Mouse (Mus musculus) embryonic stem cell, embryonic (primary cell): ENCODE results near the gene Mocs3.

ENCODE experiments used
- CTCF ChIA-PET, 4 experiments: fragments of 300-600 bp in 2 of 4; fragments of 350-600 bp in 2 of 4; sonication (Branson Sonifier 250); formaldehyde crosslinking; loops; one replicate each; lab custom pipeline; 2022; ENCODE audit warnings: inconsistent platforms in 2 of 4; lab: Charles Lee
- POLR2A ChIA-PET, 4 experiments: fragments of 300-600 bp in 2 of 4; fragments of 350-600 bp in 2 of 4; sonication (Branson Sonifier 250); formaldehyde crosslinking; loops; one replicate each; lab custom pipeline; 2022; ENCODE audit warnings: antibody characterized with exemption in 4 of 4, inconsistent platforms in 1 of 4; lab: Charles Lee

Gene Mocs3

DNA sequence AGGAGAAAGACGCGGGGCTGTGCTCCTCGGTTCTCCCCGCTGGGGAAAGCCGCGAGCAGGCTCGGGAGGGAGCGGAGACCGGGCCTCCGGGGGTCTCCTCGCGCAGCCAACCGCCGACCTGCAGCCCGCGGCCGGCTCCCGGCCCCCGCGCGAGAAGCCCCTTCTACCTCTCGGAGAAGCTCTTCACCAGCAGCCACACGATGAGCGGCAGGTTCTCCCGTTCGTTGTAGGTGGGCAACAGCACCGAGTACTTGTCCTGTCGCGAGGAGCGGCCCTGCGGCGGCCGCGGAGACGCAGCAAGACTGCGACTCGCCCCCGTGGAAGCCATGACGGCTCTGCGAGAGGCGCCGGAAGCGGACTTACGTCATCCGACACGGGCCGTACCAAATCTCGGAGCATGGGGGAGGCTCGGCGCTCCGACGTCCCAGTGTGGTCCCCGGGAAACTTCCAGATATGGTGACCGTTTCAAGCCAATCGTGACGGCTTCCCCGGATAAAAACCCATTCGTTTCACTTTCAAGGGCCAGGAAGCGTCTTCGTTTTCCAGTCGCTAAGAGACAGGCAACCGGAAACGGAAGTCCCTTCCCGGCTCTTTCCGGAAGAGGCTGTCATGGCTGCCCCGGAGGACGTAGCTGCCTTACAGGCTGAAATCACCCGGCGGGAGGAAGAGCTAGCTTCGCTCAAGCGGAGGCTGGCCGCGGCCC lies at the start of gene Mocs3, which contains the start of the genes Gm20716 and Dpm1:
Gene Mocs3, plus strand, starts transcription at position 597 of the 703 bp plus-strand sequence.
Gene Gm20716, minus strand, starts transcription at position 339 of the 703 bp plus-strand sequence.
Gene Dpm1, minus strand, starts transcription at position 566 of the 703 bp plus-strand sequence.
- ChIA-PET CTCF (interaction anchor here (0.5 to 3.3 kb wide), 12 partner anchors 10 to 1028 kb away, joined by 3 to 12 read pairs (median 4); partner anchors contain the start of gene Adnp (in 2 of the 4)), POLR2A (interaction anchor here in 3 of 4 experiments (0.5 to 12.9 kb wide), 33 partner anchors 9 to 1563 kb away, joined by 3 to 101 read pairs (median 4); partner anchors contain the start of genes Adnp (in 3 of the 3) and Ptpn1 (in 1 of the 3))

DNA sequence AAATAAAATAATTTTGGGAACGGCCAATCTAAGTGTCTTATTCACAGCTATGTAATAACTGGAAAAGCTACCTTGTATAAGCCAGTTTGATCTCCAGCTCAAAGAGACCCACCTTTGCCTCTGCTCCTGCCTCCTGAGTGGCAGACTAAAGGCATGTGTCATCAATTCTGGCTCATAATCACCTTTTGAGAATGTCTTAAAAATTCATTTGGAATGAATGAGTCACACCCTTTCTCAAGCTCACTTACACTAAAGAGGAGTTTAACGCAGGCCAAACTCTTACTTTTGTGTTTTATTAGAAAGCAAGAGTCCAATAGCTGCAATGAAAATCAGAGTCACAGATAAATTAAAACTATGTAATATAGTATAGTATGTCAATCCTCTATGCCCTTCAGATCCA lies 38.6 kb upstream of the Mocs3 start:
- POLR2A ChIA-PET = interaction anchor here in 3 of 4 experiments (0.8 to 14.6 kb wide), 18 partner anchors 9 to 77 kb away, joined by 3 to 182 read pairs (median 4); partner anchors contain the start of gene Adnp (in 2 of the 3)

DNA sequence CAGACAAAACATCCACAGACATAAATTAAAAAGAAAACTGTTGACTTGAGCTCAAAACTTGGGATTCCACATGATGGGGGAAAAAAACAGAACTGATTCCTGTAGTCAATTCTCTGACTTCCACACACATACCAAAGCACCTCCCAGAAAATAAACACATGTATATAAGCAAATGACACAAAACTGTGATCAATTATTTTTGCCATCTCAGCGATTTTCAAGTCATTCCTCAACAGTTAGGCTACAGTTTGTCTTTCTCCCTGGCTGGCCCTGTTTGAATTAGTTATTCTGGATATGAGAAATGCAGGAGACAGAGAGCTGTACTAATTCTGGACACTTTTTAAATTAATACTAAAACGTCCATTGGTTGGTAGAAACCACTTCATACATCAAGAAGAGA lies 36.7 kb upstream of the Mocs3 start:
- CTCF ChIA-PET = interaction anchor here in 3 of 4 experiments (0.8 to 1.8 kb wide), 9 partner anchors 9 to 96 kb away, joined by 3 to 6 read pairs (median 4); partner anchors contain the start of gene Adnp (in 1 of the 3)

More for the DNA sequence above, 38.6 kb upstream of the Mocs3 start:
- CTCF ChIA-PET = interaction anchor here in 2 of 4 experiments (0.8 to 1.0 kb wide), 2 partner anchors 37 to 79 kb away, joined by 3 read pairs; no protein-coding TSS in a partner anchor

DNA sequence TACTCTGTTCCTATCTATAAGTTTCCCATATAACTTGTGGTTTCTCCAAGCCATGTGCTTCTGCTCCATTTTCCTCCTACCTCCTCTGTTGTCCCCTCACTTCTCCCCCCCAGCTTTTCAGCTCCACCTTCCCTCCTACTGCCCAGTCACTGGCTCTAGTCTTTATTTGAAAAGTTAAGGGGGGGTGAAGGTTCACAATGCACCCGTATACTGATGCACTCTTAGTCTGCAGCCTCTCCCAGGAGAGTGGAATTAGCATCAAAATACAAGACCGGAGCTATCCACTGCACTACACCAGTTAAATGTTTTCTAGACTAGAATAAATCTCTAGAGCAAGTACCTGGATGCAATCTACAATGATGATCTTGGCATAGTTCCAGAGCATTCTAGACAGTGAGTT lies 34.7 kb upstream of the Mocs3 start:
- ChIA-PET POLR2A (interaction anchor here in 3 of 4 experiments (0.6 to 14.6 kb wide), 24 partner anchors 7 to 83 kb away, joined by 3 to 182 read pairs (median 4); partner anchors contain the start of gene Adnp (in 2 of the 3)), CTCF (interaction anchor here in 3 of 4 experiments (0.6 to 2.1 kb wide), 8 partner anchors 9 to 183 kb away, joined by 3 to 7 read pairs (median 4); partner anchors contain the start of gene Adnp (in 2 of the 3))

More for the DNA sequence above, 36.7 kb upstream of the Mocs3 start:
- POLR2A ChIA-PET = interaction anchor here (0.6 to 14.6 kb wide), 26 partner anchors 8 to 81 kb away, joined by 3 to 182 read pairs (median 6); partner anchors contain the start of gene Adnp (in 3 of the 4)

DNA sequence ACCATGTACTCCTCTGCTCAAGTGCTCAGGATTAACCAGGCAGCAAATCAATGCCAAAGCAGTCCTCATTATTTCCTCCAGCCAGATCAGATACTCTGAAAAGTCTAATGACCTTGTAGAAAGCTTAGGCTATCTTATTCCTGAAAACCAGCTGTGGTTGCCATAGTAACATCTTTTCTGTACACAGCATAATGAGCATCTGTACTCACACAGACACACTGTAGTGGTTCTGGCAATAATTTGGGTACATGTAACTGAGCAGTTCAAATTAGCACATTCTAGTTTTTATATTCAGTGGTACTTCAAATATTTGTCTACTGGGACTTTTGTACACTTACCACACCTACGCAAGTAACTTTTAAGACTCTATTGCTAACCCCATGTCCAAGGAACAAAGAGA lies 32.0 kb upstream of the Mocs3 start:
- ChIA-PET POLR2A (interaction anchor here (0.8 to 14.6 kb wide), 28 partner anchors 4 to 85 kb away, joined by 3 to 182 read pairs (median 5); partner anchors contain the start of genes Adnp (in 3 of the 4), Dpm1 (in 1 of the 4), Gm20716 (in 1 of the 4) and Mocs3 (in 1 of the 4)), CTCF (interaction anchor here in 3 of 4 experiments (0.6 to 4.2 kb wide), 7 partner anchors 9 to 83 kb away, joined by 3 to 16 read pairs (median 4); partner anchors contain the start of gene Adnp (in 1 of the 3))

DNA sequence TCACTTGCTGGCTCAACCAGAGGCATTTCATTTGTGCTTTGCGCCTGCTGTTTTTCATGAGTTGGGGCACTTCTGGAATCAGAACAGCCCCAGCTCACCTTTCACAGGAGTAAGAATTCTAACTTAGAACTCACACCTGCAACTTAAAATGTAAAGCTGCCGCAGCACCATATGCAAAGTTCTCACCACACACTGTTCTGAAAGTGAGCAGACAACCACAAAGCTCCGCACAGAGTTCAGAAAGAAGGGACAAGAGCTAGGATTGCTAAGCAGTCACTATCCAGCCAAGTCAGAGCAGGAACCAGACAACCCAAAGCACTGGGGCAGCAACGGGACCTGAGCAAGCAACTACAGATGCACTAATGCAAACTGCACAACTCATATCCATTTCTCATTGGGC lies 30.9 kb upstream of the Mocs3 start:
- ChIA-PET POLR2A (interaction anchor here (0.5 to 14.6 kb wide), 29 partner anchors 3 to 552 kb away, joined by 3 to 182 read pairs (median 5); partner anchors contain the start of genes Adnp (in 2 of the 4), Dpm1 (in 1 of the 4), Gm20716 (in 1 of the 4) and Mocs3 (in 1 of the 4)), CTCF (interaction anchor here in 2 of 4 experiments (0.6 to 4.2 kb wide), 3 partner anchors 45 to 84 kb away, joined by 3 to 16 read pairs (median 7); no protein-coding TSS in a partner anchor)

DNA sequence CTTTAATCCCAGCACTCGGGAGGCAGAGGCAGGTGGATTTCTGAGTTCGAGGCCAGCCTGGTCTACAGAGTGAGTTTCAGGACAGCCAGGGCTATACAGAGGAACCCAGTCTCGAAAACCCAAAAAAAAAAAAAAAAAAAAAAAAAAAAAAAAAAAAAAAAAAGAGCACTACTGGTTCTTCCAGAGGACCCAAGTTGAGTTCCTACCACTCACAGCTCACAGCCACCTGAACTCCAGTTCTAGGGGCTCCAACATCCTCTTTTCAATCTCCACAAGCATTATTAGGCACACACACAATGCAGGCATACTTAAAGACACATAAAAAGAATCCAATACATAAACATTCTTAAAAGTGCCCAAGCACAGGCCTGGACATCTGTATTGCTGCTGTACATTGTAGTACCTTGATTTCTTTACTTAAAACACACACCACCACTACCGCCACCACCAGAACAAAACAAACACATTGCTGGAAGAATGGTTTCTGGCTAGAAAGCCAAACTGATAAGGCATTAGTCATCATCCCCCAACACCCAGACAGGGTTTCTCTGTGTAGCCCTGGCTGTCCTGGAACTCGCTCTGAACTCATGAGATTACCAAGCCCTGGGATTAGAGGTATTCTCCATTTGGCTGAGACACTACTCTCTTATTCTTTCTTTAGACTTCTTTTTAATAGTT lies 30.3 kb upstream of the Mocs3 start:
- POLR2A ChIA-PET = interaction anchor here (0.5 to 11.1 kb wide), 22 partner anchors 8 to 544 kb away, joined by 3 to 182 read pairs (median 4); no protein-coding TSS in a partner anchor

DNA sequence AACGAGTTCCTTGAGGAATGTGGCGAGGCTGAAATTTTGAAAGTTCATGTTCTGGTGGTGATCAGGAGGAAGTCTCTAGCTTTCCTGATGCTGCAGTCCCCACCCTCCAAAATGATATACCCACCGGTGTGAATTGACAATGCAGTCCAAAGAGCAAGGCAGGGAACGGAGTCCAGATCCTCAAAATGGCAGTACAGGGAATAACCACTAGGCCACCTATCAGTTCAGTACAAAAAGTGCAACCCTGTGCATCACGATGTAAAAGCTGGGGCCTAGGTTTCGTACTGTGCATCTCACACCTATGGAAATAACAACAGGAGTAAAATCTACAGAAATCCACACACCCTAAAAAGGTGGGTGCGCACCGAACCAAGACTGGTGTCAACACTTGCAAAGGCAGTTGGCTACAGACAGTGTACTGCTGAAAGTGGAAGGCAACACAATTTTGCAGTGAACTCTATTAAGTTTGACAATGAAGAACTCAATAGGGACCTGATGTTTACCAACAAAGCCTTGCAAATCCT lies 25.9 kb upstream of the Mocs3 start:
- ChIA-PET POLR2A (interaction anchor here (0.6 to 11.1 kb wide), 32 partner anchors 8 to 125 kb away, joined by 3 to 182 read pairs (median 6); partner anchors contain the start of genes Dpm1 (in 2 of the 4), Gm20716 (in 2 of the 4), Mocs3 (in 2 of the 4) and Pard6b (in 1 of the 4)), CTCF (interaction anchor here (0.6 to 4.4 kb wide), 34 partner anchors 9 to 433 kb away, joined by 3 to 69 read pairs (median 5); partner anchors contain the start of genes Dpm1 (in 1 of the 4), Gm20716 (in 1 of the 4), Mocs3 (in 1 of the 4) and Pard6b (in 1 of the 4))

More for the DNA sequence above, 30.3 kb upstream of the Mocs3 start:
- CTCF ChIA-PET = interaction anchor here in 2 of 4 experiments (0.6 to 4.2 kb wide), 2 partner anchors 45 to 85 kb away, joined by 3 to 16 read pairs; no protein-coding TSS in a partner anchor

DNA sequence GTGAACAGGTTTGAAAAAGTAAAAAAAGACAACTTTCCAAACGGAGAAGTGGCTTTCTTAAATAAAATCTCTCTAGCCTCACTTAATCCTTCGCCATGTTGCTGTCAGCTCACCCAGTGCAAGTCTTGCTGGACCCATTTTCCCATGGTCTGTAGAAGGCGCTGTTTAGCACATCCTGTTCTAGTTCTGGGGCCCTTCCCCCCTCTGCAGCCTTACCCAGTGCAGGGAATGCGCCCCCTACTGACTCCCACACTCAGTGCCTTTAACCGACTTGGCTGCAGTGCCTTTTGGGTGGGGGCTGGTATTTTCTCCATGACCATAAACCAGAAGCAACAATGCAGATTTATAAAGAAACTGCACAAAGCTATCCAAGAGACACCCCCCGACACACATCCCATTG lies 25.2 kb upstream of the Mocs3 start:
- ChIA-PET POLR2A (interaction anchor here (0.6 to 11.1 kb wide), 42 partner anchors 9 to 280 kb away, joined by 3 to 182 read pairs (median 5); partner anchors contain the start of genes Dpm1 (in 2 of the 4), Gm20716 (in 2 of the 4), Mocs3 (in 2 of the 4) and Pard6b (in 1 of the 4)), CTCF (interaction anchor here (0.6 to 4.4 kb wide), 34 partner anchors 9 to 433 kb away, joined by 3 to 69 read pairs (median 5); partner anchors contain the start of genes Dpm1 (in 1 of the 4), Gm20716 (in 1 of the 4), Mocs3 (in 1 of the 4) and Pard6b (in 1 of the 4))

DNA sequence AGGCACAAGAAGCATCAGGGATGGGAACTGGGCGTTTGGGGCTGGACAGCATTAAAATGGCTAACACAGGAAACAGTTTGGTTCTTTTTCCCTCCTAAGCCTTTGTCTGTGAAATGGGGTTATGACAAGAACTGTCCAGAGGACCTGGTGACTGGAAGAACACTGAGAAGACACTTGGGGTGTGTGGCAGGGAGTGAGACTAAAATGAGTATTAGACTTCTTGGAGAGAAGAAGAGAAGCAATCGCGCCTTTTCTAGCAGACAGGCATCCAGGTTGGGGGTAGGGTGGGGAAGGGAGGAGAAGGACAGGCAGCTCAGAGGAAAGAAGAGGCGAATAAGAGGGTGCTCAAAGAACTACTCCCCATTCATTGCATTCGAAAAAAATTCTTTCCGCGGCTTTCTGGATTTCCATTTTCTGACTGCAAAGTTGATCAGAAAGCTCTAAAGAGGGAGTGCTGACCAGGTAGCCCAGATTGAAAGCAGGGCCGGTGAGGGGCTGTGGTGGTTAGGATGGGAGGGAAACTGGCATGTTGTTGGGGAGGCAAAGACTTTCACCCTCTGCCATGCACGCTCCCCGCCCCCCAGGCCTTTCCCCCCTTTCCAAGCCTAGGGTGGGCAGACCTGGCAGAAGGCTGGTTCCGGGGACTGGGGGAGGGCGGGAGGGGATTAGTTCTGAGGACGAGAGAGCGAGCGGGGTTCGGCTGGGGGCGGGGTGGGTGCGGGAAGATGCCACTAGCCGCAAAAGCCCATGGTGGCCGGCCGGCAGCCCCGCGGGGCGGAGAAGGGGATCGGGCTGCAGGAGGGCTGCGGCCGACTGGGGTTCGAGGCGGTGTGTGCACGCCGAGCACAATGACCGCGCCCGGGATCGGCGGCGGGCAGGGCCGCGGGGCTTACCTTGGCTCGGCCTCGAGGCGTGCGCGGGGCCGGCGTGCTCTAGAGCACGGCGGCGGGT lies 24.5 kb upstream of the Mocs3 start:
- POLR2A ChIA-PET = interaction anchor here (0.6 to 11.1 kb wide), 56 partner anchors 8 to 728 kb away, joined by 3 to 182 read pairs (median 5); partner anchors contain the start of genes Dpm1 (in 3 of the 4), Gm20716 (in 3 of the 4), Mocs3 (in 3 of the 4) and Pard6b (in 2 of the 4)
- CTCF ChIA-PET = interaction anchor here (0.7 to 4.4 kb wide), 26 partner anchors 9 to 636 kb away, joined by 3 to 69 read pairs (median 5); partner anchors contain the start of genes Dpm1 (in 1 of the 4), Gm20716 (in 1 of the 4) and Mocs3 (in 1 of the 4)

DNA sequence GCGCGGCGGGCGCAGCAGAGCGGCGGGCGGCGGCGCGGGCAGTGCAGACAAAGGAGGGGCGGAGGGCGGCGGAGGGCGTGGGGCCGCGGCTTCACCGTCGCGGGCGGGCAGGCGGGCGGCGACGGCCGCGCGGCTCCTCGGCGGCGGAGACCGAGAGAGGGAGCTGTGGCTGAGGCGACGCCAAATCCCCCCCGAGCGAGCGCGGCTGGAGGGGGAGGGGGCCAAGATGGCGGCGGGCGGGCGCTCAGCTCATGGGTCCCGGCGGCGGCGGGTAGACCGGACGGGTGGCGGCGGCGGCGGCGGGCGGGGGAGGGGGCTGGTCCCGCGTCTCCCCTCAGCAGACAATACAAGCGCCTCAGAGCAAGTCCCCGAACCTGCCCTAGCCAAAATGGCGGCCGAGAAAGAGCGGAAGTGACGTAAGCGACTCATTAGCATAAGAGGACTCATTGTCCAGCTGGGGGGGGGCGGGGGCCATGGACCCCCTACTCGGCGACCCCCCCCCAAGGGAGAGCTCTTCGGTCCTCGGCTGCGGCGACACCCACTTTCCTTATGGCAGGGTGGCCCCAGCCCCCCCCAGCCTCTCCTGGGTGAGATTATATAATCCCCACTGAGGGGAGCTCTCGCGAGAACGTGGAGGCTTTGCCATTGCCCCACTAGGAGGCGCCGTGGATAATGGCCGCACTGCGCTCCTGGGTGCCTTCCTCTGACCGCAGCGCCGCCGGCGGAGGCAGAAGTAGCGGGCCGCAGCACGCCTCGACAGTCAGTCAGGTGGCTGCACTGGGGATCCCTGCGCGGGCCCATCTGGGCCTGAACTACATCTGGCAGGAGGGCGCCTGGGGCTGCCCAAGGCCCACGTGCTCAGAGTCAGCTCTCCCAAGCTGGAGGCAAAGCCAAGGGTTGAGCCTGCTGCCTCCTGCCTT lies 23.4 kb upstream of the Mocs3 start, which contains the start of gene Adnp:
Gene Adnp, minus strand, starts transcription at position 388 of the 920 bp plus-strand sequence.
- CTCF ChIA-PET = interaction anchor here (0.5 to 4.4 kb wide), 50 partner anchors 8 to 1998 kb away, joined by 3 to 69 read pairs (median 4); partner anchors contain the start of genes Dpm1 (in 2 of the 4), Mocs3 (in 2 of the 4), B4galt5 (in 1 of the 4) and Gm20716 (in 1 of the 4)
- POLR2A ChIA-PET = interaction anchor here (0.6 to 11.1 kb wide), 99 partner anchors 8 to 945 kb away, joined by 3 to 182 read pairs (median 4); partner anchors contain the start of genes Dpm1 (in 3 of the 4), Mocs3 (in 3 of the 4), Gm20716 (in 2 of the 4) and Pard6b (in 2 of the 4)

DNA sequence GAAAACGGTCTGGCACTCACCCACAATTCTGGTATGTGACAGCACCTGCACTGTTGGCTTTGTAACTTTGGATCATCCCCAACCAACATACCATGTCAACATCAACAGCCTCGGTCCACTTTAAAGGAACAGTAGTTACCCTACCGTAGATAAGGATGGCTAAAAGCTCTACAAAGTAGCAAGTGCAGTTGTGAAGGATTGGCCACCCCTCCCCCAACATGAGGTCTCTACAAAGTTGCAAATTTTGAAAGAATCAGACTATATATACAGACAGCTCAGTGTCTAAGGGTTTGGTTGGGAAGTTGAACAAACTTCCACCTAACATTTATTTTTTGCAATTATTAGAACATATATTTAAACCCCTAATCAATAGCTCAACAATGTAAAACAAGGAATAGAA lies 22.5 kb upstream of the Mocs3 start:
- CTCF ChIA-PET = interaction anchor here (0.6 to 4.4 kb wide), 23 partner anchors 10 to 501 kb away, joined by 3 to 69 read pairs (median 6); partner anchors contain the start of genes Dpm1 (in 1 of the 4), Gm20716 (in 1 of the 4) and Mocs3 (in 1 of the 4)
- POLR2A ChIA-PET = interaction anchor here (0.6 to 11.1 kb wide), 54 partner anchors 9 to 246 kb away, joined by 3 to 182 read pairs (median 6); partner anchors contain the start of genes Dpm1 (in 3 of the 4), Mocs3 (in 3 of the 4), Gm20716 (in 2 of the 4) and Pard6b (in 2 of the 4)

DNA sequence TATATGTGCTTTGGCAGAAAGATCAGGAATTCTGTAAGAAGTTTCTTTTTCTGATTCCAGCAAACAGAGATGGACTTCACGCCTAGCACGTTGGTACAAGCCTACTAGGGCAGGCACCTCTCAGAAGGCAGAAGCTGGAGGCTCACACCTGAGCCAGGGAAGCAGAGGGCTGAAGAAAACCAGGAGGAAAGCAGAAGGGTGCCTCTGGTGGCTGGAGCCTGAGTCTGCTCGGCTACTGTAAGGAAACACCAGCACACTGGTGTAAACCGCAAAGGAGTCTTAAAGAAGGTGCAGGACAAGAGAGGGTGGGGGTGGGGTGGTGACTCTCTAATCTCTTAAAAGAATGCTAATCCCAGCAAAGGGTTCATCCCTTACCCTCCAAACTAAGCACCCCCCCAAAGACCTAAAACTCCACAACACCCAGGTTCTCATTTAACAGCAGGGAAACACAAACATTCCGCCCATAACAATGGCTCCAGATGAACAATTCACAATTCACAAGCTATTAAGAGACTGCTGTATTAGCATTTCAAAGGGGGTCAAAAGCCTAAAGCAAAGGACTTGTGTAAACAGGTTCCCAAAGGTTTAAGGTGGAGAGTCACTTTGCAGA lies 16.5 kb upstream of the Mocs3 start:
- ChIA-PET CTCF (interaction anchor here (0.6 to 3.2 kb wide), 29 partner anchors 8 to 577 kb away, joined by 3 to 30 read pairs (median 5); partner anchors contain the start of genes Dpm1 (in 2 of the 4), Mocs3 (in 2 of the 4), Adnp (in 1 of the 4) and Gm20716 (in 1 of the 4)), POLR2A (interaction anchor here (0.6 to 6.7 kb wide), 48 partner anchors 9 to 551 kb away, joined by 3 to 101 read pairs (median 4); partner anchors contain the start of genes Dpm1 (in 2 of the 4), Gm20716 (in 2 of the 4), Mocs3 (in 2 of the 4) and Pard6b (in 1 of the 4))
